Mouse (Mus musculus) spleen, postnatal 36 days (tissue): Measurements from ENCODE around the gene Spop.
A peak's percentile ranks its signal among the peaks of the same experiment; 100 is the strongest.

ENCODE experiments used
- DNase-seq, 2 experiments: peaks; one replicate each; pipeline ENCODE4 v3.0.0; 2022; ENCODE audit warnings: low spot score in 2 of 2, mixed read lengths in 1 of 2

Gene Spop

DNA sequence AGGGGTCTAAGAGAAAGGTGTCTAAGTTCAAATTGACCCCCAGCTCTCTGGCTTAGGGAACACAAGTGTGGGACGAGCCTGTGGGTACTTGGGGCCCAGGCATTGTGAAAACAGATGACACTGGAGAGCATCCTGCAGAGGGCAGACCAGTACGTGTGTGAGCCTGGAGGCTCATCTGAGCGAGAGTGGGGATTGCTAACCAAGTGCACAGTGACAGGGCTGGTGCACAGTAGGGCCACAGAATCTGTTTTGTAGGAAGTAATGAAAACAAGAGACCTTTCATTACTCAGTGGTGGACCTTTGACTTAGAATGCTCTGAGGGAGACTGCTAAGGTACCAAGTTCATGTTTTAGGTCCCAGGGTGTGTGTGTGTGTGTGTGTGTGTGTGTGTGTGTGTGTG, 106.1 kb downstream of the Spop start:
- DNase-seq: no peak

DNA sequence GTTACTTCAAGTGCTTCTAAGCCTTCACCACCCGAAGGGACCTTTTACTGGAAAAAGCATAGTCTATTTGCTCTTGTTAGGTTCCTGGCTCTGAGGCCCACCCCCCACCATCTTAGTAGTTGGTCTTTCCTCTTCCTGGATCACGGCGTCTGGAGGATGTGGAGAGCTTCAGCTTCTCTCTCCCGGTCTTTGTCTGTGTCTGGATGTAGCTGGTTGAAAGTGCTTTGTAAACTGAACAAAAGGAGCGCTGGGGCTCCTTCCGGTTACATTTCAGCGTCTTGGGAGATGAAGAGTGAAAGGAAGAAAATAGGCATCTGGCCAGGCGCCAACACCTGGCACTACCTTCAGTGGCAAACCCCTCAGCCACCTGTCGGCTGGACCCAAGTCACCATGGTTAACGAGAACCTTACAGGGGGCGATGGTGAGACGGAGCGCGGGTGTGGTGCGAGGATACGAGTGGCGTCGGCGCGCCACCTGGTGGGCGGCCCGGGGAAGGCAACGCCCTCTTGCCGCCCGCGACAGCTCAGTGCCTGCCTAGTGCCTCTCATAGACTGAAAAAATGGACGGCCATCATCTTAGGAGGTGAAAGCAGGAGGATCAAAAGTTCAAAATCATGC, 106.7 kb downstream of the Spop start:
- DNase-seq: peak; percentile 79 to 84

DNA sequence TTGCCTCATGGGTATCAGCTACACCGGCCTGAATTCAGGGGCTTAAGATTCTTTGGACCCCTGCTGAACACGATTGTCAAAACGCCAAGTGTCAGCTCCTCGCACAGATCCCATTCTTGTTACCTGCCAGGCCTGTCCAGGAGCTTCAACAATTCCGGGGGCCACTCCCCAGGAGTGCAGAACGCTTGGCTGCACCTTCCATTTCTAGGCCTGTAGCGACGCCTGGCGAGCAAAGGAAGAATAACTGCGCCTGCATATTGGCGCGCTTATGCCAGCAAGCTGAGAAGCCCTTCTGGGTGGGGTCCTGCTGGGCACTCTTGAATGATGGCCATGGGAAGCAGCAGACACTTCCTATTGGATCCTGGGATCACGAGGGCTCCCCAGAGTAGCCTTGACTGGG, 107.7 kb downstream of the Spop start:
- peak; percentile 22 to 49 for DNase-seq

DNA sequence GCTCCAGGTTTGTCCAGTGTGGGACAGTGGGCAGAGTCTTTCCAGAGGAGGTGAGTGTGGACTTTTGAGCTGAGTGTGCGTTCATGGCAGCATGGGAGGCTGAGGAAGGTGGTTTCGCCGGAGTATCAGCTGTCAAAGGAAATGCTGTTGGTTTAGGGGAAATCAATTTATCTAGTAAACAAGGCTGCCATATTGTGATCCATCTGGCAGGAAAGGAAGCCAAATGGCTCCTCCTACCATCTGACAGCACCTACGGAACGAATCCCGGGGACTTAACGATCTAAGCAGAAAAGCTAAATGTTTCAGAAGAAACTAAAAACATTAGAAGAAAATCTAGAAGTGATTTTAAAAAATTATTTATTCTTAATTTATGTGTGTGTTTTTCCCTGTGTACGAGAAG, 113.4 kb downstream of the Spop start:
- no peak for DNase-seq

DNA sequence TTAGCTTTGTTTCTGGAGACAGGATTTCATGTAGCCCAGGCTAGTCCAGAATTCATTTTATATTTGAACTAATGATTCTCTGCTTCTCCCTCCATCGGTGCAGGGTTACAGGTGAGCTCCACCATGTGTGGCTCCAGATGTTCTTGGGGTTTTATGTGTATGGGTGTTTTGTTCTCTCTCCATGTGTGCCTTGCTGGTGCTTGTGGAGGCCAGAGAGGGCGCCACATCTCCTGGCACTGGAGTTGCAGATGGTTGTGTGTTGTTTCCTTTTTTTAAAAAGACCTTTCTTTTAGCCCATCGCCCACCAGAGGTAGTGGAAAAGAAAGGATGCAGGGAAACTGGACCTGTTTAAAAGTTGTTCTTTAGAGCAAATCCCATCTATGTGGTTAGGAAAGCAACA, 114.4 kb downstream of the Spop start:
- no peak for DNase-seq

DNA sequence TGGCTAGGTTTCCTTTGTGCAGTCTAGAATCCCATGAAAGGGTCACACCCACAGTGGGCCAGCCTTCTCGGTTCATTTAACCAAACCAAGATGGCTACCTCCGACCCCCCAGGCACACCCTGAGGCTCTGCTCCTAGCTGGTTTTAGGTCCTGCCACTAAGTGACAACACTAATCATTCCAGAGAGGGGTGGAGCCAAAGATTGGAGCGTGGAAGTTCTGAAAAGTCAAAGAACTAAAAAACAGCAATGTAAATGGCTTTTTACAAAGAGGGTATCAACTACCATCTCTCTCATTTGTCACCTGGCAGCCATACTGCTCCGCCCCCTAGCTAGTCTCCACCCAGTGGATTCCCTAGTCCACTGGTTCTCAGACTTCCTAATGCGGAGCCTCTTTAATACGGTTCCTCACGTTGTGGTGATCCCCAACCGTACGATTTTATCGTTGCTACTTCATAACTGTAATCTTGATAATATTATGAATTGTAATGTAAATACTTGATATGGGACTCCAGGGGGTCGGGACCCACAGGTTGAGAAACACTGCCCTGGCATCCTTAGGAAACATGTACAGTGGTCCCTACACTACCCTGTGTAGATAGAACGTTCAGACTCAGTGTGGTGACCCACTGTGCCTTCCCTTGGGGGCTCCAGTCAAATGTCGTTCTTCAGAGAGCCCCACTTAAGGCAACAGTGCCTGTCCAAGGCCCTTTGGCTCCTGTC, 118.6 kb downstream of the Spop start:
- no peak for DNase-seq

DNA sequence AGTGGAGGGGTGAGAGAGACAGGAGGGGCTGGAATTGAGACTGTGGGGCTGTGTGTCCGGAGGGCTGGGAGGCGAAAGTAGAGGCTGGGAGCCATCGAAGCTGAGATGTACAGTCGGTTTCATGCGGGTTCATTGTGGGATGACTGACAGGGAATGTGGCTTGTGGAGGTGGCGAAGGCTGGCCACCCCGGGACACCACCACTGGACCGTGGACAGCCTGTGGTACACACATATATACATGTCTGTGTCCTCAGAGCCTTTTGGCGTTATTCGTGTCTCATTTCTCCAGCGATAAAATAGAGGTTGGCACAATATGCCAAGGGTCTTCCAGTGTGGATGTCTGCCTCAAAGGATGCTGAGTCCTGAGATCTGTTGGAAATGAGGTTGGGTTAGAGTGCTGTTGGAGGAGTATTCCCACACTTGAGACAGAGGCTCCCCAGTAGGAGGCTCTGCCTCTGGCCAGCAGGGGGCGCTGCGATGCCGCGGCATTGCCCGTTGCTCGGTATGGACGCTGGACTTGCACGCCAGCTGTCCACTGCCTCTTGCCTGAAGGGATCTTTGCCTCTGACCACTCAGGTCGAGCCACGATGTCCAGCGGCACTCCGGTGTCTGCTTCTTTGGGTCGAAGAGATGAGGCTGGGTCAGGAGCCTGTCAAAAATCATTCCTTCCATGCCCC, 119.7 kb downstream of the Spop start:
- DNase-seq: peak; percentile 50 to 53

DNA sequence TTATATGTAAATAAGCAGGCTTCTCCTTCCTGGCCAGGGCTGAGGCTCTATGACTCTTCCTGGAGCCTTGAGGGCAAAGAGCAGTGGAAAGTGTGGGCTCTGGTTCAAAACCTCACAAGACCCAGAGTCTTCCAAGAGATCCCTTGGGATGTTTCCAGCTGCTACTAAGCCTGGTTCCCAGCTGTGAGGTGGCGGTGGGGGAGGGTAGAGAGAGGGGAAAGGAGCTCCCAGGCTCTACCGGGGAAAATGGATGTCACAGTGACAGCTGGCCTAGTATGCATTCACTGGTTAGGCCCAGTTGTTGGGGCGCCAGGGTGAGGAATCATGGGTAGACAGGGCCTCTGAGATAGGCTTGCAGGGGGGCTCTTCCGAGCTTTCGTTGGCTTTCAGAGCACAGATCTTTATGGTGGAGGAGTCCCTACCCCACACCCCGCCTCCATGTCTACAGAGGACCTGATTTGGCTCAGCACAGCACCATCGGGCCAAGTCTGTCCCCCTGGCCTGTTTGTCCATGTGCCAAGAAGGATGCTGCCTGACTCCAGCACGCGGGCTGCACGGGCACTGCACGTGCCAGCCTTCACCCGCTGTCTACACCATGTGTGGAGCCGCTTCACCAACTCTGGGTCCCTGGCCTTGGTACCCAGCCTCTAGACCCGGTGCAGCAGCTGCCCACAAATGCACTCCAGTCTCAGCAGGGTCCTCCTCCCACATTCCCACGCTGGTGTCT, 124.7 kb downstream of the Spop start:
- no peak for DNase-seq

DNA sequence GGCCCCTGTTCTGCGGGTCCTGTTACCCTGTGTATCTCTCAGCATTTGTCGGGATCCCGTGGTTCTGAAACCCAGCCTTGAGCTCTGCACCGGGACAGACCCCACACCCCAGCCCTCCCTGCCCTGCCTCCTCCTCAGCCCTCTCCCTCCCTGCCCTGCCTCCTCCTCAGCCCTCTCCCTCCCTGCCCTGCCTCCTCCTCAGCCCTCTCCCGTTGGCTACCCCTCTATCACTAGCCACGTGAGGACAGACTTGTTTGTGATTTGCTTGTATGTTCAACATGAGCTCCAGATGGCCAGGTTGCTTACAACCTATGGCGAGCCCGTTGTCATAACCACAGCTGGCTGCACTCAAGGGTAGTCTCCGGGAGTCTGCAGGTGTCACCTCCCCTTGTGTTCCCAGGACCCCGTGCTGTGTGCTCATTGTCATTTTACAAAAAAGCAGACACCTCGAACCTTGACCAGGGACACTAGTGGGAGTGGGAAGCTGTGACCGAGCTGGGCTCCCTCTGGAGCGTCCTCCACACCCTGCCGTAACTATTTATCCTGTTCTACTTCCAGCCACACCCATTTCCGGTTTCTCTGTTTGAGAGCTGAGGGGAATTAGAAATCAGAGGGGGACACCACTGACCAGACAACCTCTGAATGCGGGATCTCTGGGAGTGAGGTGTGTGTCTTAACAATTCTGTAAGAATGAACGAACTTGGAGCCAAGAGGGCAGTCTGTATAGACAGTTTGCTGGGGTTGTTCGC, 126.9 kb downstream of the Spop start:
- no peak for DNase-seq
